Mouse (Mus musculus) spleen, postnatal 14 days (tissue): ENCODE measurements at regions not wholly inside any gene's neighbourhood (a gene's known extent, or its start where the extent isn't known, plus 50 kb on each side); places are given as distances from the start of the nearest gene placed in this dataset.

Source experiments
- DNase-seq, 2 experiments: peaks; one replicate each; pipeline ENCODE4 v3.0.0; 2021 to 2022; ENCODE audit warnings: low spot score in 2 of 2

GRCm38 (mm10) chrX:13224902-13225301 lies 55.9 kb upstream of the Ddx3x start:
- DNase-seq = no peak

GRCm38 (mm10) chrX:13226429-13226828 lies 54.3 kb upstream of the Ddx3x start:
- DNase-seq = no peak

GRCm38 (mm10) chrX:13229891-13230614 lies 50.7 kb upstream of the Ddx3x start:
- DNase-seq = no peak

DNA sequence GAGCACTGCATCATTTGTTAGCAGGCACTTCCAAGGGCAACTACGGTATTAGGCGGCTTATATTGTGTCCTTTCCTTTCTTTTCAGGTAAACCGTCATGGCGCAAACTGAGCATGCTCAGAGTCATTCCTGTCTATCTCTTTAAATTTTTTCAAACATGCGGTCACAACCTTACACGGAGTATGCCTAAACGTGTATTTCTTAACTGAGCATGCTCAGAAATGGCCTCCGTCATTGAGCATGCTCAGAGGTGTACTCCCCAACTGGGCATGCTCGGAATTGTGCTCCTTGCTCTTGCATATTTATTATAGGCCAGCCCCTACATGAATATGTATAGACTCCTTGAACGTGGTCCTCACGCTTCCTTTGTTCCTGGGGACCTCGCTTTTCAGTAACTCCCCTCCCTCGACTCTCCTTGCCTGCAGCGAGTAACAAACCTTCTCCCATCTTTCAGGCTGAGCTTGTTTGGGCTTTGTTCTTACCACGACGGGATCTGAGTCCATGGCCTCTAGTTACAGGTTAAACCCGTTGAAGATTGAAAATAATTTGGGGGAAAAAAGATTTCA lies 50.1 kb upstream of the Ddx3x start:
- peak; percentile 40 to 49 for DNase-seq
